Mouse (Mus musculus): ENCODE measurements around the gene Gm2663.
"Not testable (repeated sequence)": the region's sequence is repeated elsewhere in the genome, so short reads cannot be mapped to it uniquely, and the experiment has no call there.

Gene Gm2663

DNA sequence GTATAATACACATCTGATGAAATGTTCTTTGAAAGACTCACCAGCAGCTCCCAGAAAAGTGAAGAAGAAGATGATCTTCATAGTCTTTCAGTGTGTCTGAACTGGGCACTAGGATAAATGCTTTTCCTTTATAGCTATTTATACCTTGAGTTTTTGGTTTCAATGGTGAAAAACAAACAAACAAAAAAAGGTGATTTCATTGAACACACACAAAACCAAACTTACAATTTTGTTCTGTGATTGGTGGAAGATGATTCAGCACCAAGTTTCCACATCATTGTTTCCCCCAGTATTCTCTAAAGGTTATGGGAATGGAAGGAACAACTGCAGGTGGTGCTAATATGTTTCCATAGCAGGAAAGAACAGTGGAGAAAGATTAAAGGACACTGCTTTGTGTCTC, at the start of gene Gm2663:
TSS of gene Gm2663 (minus strand) at position 101 of the 400 bp plus-strand sequence.
- not testable (repeated sequence) for DNase-seq (ENCODE audit: low read depth, low spot score)

DNA sequence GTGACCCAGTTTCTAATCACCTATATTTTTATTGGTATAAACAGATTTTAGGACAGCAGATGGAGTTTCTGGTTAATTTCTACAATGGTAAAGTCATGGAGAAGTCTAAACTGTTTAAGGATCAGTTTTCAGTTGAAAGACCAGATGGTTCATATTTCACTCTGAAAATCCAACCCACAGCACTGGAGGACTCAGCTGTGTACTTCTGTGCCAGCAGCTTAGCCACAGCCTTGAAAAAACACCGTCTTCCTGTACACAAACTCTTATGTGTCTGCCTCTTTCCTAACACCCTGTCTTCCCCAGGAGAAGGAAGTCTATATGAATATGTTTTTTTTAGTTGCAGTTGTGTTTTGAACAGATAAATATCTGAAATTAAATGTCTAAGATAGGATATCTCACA, 49.3 kb upstream of the Gm2663 start:
- DNase-seq (ENCODE audit: low read depth, low spot score), result no peak

DNA sequence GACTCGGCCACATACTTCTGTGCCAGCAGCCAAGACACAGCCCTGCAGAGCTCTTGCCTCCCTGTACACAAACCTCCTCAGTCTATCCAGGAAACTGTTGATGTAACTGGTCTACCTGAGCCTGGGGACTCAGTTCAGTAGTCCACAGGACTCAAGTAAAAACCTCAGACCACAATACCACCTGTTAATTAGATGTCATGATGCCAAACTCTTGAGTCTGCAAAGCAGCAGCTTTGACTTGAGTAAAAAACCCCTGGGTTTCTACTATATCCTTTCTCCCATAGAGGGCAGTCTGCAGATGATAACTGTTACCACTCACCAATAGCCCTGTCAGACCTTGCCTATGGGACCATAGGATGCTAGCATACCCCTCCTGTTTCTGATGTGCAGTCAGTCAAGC, 48.7 kb upstream of the Gm2663 start:
- DNase-seq (ENCODE audit: low read depth, low spot score), result peak; percentile 40

DNA sequence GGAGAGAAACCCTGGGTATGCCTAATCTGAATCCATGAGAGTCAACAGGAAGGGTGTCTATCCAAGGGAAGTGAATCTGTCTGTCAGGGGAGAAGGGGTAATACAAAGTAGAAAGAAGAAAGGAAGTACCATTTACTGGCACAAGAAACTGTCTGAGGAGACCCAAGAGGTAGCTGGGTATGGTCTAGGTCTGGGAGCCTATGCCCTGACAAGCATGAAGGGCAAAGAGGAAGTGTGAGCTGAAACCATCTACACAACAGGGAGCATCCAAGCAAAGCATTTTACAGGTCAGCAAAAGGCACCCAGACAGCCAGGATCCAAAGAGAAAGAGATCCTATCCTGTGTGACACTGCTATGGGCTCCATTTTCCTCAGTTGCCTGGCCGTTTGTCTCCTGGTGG, 47.9 kb upstream of the Gm2663 start:
- DNase-seq (ENCODE audit: low read depth, low spot score), result no peak

- DNase-seq (ENCODE audit: low read depth, low spot score), result peak; percentile 75
Observed at GRCm38 (mm10) chr6:41046553-41046952, 47.3 kb upstream of the Gm2663 start.

DNA sequence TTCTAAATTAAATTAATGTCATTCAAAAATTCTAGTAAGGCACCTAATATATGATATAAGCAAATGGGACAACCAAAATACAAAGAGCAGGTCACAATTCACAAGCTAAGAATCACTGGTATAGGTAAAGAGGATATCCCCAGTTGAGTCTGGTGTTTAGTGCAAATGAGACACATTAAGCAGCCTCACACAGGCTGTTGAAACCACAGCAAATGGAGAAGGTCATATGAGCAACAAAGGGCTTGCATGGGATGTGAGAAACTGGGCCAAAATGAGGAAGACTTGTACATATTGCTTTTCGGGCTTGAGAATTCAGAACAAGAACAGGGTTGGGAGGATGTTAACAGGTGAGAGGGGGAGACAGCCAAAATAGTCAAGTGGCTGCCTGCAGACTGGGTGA, 45.5 kb upstream of the Gm2663 start:
- DNase-seq (ENCODE audit: low read depth, low spot score), result no peak

GRCm38 (mm10) chr6:41044314-41044713, 45.0 kb upstream of the Gm2663 start:
- no peak for DNase-seq (ENCODE audit: low read depth, low spot score)

DNA sequence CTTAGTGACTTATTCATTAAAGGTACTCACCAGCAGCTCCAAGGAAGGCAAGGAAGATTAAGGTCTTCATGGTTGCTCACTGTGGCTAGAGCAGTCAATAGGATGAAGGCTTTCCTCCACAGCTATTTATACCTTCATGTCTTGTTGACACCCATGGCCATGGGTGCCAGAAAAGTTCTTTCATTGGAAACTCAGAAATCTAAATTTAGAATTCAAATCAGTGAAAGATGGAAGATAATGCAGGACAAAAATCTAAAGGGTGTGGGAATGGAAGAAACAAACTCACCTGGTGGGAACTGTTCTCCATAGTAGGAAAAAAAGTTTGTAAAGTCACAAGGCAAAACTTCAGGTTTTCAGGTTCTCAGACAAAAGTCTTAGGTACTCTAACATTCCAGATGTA, 36.1 kb upstream of the Gm2663 start, which contains the start of gene 2210010C04Rik:
TSS of gene 2210010C04Rik (minus strand) at position 101 of the 400 bp plus-strand sequence.
- no peak for DNase-seq (ENCODE audit: low read depth, low spot score)

DNA sequence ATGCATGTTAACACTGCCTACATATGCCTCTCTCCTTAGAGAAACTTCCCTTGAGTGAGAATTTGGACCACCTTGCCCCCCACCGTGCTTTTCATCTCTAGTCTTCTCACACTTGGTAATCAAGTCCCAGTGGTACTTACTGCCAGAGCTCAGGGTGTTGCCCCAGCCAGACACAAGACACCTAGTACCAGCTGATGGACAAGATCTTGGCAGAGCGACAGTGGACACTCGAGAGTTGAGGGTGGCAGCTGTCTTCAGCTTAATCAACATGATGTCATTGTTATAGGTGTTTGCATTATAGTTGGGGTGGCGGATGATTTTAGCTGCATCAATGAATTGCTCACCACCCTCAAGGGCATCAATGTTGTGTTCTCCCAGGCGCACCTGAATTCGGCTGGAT, 33.5 kb upstream of the Gm2663 start:
- DNase-seq (ENCODE audit: low read depth, low spot score), result no peak

- no peak for DNase-seq (ENCODE audit: low read depth, low spot score)
Observed at GRCm38 (mm10) chr6:41032231-41032630, 33.0 kb upstream of the Gm2663 start.

GRCm38 (mm10) chr6:41030821-41031220, 31.5 kb upstream of the Gm2663 start:
- DNase-seq (ENCODE audit: low read depth, low spot score), result no peak

GRCm38 (mm10) chr6:41027053-41027452, 27.8 kb upstream of the Gm2663 start:
- DNase-seq (ENCODE audit: low read depth, low spot score), result no peak

DNA sequence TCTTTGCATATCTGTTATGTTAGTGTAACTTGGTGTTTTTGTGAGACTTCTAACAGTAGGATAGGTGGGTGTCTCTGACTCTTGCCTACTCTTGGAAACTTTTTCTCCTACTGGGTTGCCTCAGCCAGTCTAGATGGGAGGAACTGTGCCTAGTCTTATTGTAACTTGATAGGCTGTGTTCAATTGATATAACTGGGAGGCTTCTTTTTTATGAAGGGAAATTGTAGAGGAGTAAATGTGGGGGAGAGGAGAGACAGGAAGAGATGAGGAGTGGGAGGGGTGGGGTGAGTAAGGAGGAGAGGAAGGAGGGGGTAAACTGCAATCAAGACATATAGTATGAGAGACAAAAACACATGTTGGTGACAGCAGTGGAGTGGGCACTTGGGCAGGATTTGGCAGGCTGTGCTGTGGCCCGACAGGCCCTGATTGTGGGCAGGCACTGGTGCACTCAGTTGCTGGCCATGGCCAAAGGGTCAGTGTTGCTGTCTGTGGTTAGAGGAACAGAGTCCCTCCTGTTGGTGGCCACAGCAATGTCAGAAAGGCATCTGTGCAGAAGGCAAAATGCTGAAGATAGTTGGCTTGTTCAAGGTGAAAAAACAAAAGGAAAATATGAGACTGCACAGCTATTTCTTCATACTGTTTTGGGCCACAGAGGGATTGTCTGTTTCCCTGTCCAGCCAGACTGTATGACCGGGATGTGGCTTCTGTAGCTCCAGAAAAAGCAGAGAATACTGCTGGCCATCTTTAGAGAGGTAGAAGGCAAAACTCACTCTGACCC, 26.8 kb upstream of the Gm2663 start:
- no peak for DNase-seq (ENCODE audit: low read depth, low spot score)

GRCm38 (mm10) chr6:41019140-41019539, 19.9 kb upstream of the Gm2663 start:
- DNase-seq (ENCODE audit: low read depth, low spot score), result no peak

DNA sequence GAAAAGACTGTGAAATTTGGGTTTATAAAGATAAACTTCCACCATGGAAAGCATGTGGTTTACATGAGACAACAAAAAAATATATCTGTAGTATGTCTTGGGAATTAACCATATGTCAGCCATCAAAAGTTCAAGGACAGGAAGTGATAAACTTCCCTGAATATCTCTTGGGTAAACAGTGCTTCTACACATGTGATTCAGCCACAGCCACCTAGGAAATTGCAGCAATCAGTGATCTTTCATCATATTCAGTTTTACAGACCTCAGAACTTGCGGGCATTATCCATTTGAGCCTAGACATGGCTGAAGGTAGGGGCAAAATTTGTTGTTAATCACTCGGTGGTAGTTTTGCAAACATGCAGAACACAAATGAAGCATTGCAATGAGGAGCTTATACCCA, 19.4 kb upstream of the Gm2663 start:
- DNase-seq (ENCODE audit: low read depth, low spot score), result no peak

- DNase-seq (ENCODE audit: low read depth, low spot score), result peak; percentile 37
Observed at GRCm38 (mm10) chr6:41015065-41015464, 15.8 kb upstream of the Gm2663 start.

DNA sequence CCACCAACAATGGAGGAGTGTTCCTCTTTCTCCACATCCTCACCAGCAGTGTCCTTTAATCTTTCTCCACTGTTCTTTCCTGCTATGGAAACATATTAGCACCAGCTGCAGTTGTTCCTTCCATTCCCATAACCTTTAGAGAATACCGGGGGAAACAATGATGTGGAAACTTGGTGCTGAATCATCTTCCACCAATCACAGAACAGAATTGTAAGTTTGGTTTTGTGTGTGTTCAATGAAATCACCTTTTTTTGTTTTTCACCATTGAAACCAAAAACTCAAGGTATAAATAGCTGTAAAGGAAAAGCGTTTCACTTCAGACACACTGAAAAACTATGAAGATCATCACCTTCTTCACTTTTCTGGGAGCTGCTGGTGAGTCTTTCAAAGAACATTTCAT, 34.8 kb downstream of the Gm2663 start, which contains the start of gene 1810009J06Rik:
TSS of gene 1810009J06Rik (plus strand) at position 301 of the 400 bp plus-strand sequence.
- DNase-seq (ENCODE audit: low read depth, low spot score), result not testable (repeated sequence)

GRCm38 (mm10) chr6:40953716-40954115, 45.6 kb downstream of the Gm2663 start:
- no peak for DNase-seq (ENCODE audit: low read depth, low spot score)

GRCm38 (mm10) chr6:40951770-40952169, 47.5 kb downstream of the Gm2663 start, which contains the start of gene Gm4744:
Gm4744 (minus strand) TSS chr6:40951870.
- no peak for DNase-seq (ENCODE audit: low read depth, low spot score)
